Mouse (Mus musculus): Measurements from ENCODE around the gene Rin3. TPM values are rescaled to one million over a fixed set of nuclear protein-coding genes. Genes with fewer than 3 reads are reported as not detected.

Gene Rin3
- total and polyA plus RNA-seq, 3 experiments = 17.5 to 38.9 TPM; not detected in 1

GRCm38 (mm10) chr12:102330188-102330587 is 47.3 kb downstream of the Rin3 start:
- no peak overlapping the region for H3K9ac ChIP-seq (ENCODE audit: control insufficient read depth, low read depth, low read length, poor library complexity, severe bottlenecking)
- H3K4me3 ChIP-seq (ENCODE audit: control insufficient read depth in 1 of 2, insufficient read depth in 1 of 2, low read depth in 2 of 2, low read length in 2 of 2) = no peak overlapping the region
- H3K27me3 ChIP-seq (ENCODE audit: control insufficient read depth in 1 of 2, insufficient read depth in 2 of 2, low read length in 2 of 2) = no peaks in the 10 kb centered on the region; a peak in 1 of 4 replicates
- H3K4me1 ChIP-seq (ENCODE audit: control insufficient read depth in 1 of 2, insufficient read depth in 2 of 2, low read length in 2 of 2) = peaks cover 0 to 12% of the 10 kb centered on the region in 2 experiments; a peak in 3 of 4 replicates
- H3K79me2 ChIP-seq (ENCODE audit: control insufficient read depth, insufficient read depth, low read length, poor library complexity) = no peaks in the 10 kb centered on the region
- no peak overlapping the region for H3K27ac ChIP-seq (ENCODE audit: control insufficient read depth, low read depth, low read length)
- H3K9me3 ChIP-seq (replicated peaks; ENCODE audit: insufficient read depth, low read length) = no peaks in the 10 kb centered on the region
- peaks cover 0 to 9% of the 10 kb centered on the region in 2 experiments; a peak in 1 of 4 replicates for H3K36me3 ChIP-seq (ENCODE audit: control insufficient read depth in 1 of 2, insufficient read depth in 2 of 2, low read length in 2 of 2)
- DNase-seq (ENCODE audit: low read depth, low spot score) = no peak
- no peak for TF ChIP-seq CTCF (IDR thresholded peaks at IDR 0.05 in 2 of 3, conservative IDR thresholded peaks at IDR 0.05 in 1 of 3; ENCODE audit: control insufficient read depth in 1 of 3, insufficient read depth in 1 of 3, low read depth in 2 of 3, low read length in 3 of 3, poor library complexity in 1 of 3, severe bottlenecking in 1 of 3)
- TF ChIP-seq USF1 (IDR thresholded peaks at IDR 0.05; ENCODE audit: low read depth, low read length) = no peak
- TF ChIP-seq MAX (IDR thresholded peaks at IDR 0.05; ENCODE audit: low read length) = no peak
- no peak for TF ChIP-seq GATA1 (IDR thresholded peaks at IDR 0.05; ENCODE audit: low read depth, low read length)
- TF ChIP-seq ETS1 (IDR thresholded peaks at IDR 0.05; ENCODE audit: low read depth, low read length) = no peak
- no peak for TF ChIP-seq NELFE (IDR thresholded peaks at IDR 0.05; ENCODE audit: low read depth, low read length)
- no peak for TF ChIP-seq ZNF384 (IDR thresholded peaks at IDR 0.05; ENCODE audit: low read depth, low read length)
- TF ChIP-seq POLR2AphosphoS5 (IDR thresholded peaks at IDR 0.05; ENCODE audit: borderline replicate concordance, low read depth, low read length) = no peak
- TF ChIP-seq TCF12 (IDR thresholded peaks at IDR 0.05; ENCODE audit: low read depth, low read length) = no peak
- TF ChIP-seq E2F4 (IDR thresholded peaks at IDR 0.05; ENCODE audit: borderline replicate concordance, low read depth, low read length) = no peak
- no peak for TF ChIP-seq KAT2A (conservative IDR thresholded peaks at IDR 0.05; ENCODE audit: low read depth, low read length)
- no peak for TF ChIP-seq RCOR1 (IDR thresholded peaks at IDR 0.05; ENCODE audit: low read depth, low read length)
- no peak for TF ChIP-seq ELF1 (IDR thresholded peaks at IDR 0.05; ENCODE audit: low read depth, low read length)
- no peak for TF ChIP-seq MAZ (IDR thresholded peaks at IDR 0.05; ENCODE audit: low read depth, low read length)
- TF ChIP-seq TAL1 (IDR thresholded peaks at IDR 0.05; ENCODE audit: low read length) = no peak
- no peak for TF ChIP-seq ZKSCAN1 (IDR thresholded peaks at IDR 0.05; ENCODE audit: low read depth, low read length)

- no peak overlapping the region for H3K9ac ChIP-seq (ENCODE audit: control insufficient read depth, low read depth, low read length, poor library complexity, severe bottlenecking)
- no peak overlapping the region for H3K27ac ChIP-seq (ENCODE audit: control insufficient read depth, low read depth, low read length)
- no peak for TF ChIP-seq ZMIZ1 (IDR thresholded peaks at IDR 0.05; ENCODE audit: low read depth, low read length)
- no peak for TF ChIP-seq MXI1 (IDR thresholded peaks at IDR 0.05; ENCODE audit: low read depth, low read length)
- no peak for TF ChIP-seq UBTF (IDR thresholded peaks at IDR 0.05; ENCODE audit: borderline replicate concordance, insufficient read depth, low read depth, low read length)
- TF ChIP-seq CHD1 (IDR thresholded peaks at IDR 0.05; ENCODE audit: low read depth, low read length) = no peak
- TF ChIP-seq MAX (IDR thresholded peaks at IDR 0.05; ENCODE audit: low read length) = no peak
- TF ChIP-seq TCF12 (IDR thresholded peaks at IDR 0.05; ENCODE audit: low read depth, low read length) = no peak
- TF ChIP-seq MAZ (IDR thresholded peaks at IDR 0.05; ENCODE audit: low read depth, low read length) = no peak
- TF ChIP-seq MYB (IDR thresholded peaks at IDR 0.05; ENCODE audit: low read depth, low read length) = no peak
- TF ChIP-seq SMC3 (IDR thresholded peaks at IDR 0.05; ENCODE audit: low read depth, low read length) = no peak
- no peak for TF ChIP-seq ZNF384 (IDR thresholded peaks at IDR 0.05; ENCODE audit: low read depth, low read length)
- no peak for TF ChIP-seq CTCF (IDR thresholded peaks at IDR 0.05 in 2 of 3, conservative IDR thresholded peaks at IDR 0.05 in 1 of 3; ENCODE audit: control insufficient read depth in 1 of 3, insufficient read depth in 1 of 3, low read depth in 2 of 3, low read length in 3 of 3, poor library complexity in 1 of 3, severe bottlenecking in 1 of 3)
- TF ChIP-seq ETS1 (IDR thresholded peaks at IDR 0.05; ENCODE audit: low read depth, low read length) = no peak
- H3K4me1 ChIP-seq (ENCODE audit: control insufficient read depth in 1 of 2, insufficient read depth in 2 of 2, low read length in 2 of 2) = peaks cover 0 to 12% of the 10 kb centered on the region in 2 experiments; a peak in 3 of 4 replicates
- H3K79me2 ChIP-seq (ENCODE audit: control insufficient read depth, insufficient read depth, low read length, poor library complexity) = no peaks in the 10 kb centered on the region
- no peaks in the 10 kb centered on the region; a peak in 1 of 4 replicates for H3K27me3 ChIP-seq (ENCODE audit: control insufficient read depth in 1 of 2, insufficient read depth in 2 of 2, low read length in 2 of 2)
- no peaks in the 10 kb centered on the region for H3K9me3 ChIP-seq (replicated peaks; ENCODE audit: insufficient read depth, low read length)
- DNase-seq (ENCODE audit: low read depth, low spot score) = no peak
- peaks cover 0 to 9% of the 10 kb centered on the region in 2 experiments; a peak in 1 of 4 replicates for H3K36me3 ChIP-seq (ENCODE audit: control insufficient read depth in 1 of 2, insufficient read depth in 2 of 2, low read length in 2 of 2)
- no peak overlapping the region for H3K4me3 ChIP-seq (ENCODE audit: control insufficient read depth in 1 of 2, insufficient read depth in 1 of 2, low read depth in 2 of 2, low read length in 2 of 2)
Measured at GRCm38 (mm10) chr12:102330731-102331130, 47.9 kb downstream of the Rin3 start.

Data from MEL (cell line).